Mouse (Mus musculus): ENCODE results near the gene Pnldc1.
"Not testable (repeated sequence)": the region's sequence is repeated elsewhere in the genome, so short reads cannot be mapped to it uniquely, and the experiment has no call there.

The Pnldc1 gene

GRCm38 (mm10) chr17:12910391-12910790 is 361 bp upstream of the Pnldc1 start:
- DNase-seq (ENCODE audit: extremely low read depth, low read depth) = no peak

DNA sequence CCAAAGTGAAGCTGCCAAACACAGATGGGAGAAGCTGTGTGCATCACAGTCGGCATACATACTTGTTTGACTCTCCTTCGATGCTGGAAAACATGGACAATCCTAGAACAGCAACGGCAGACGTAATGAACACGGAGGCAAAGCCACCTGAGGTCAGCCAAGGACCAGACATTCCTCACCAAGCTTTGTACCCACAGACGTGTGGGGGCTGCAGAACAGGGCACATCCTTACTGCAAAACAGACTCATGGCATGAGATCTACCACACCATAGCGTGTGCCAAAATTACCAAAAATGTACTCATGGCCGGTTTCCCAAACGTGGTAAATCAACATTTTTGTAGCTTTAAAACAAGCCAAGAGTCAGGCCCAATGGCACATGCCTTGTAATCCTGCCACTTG is 3.6 kb downstream of the Pnldc1 start:
- DNase-seq (ENCODE audit: extremely low read depth, low read depth) = no peak

DNA sequence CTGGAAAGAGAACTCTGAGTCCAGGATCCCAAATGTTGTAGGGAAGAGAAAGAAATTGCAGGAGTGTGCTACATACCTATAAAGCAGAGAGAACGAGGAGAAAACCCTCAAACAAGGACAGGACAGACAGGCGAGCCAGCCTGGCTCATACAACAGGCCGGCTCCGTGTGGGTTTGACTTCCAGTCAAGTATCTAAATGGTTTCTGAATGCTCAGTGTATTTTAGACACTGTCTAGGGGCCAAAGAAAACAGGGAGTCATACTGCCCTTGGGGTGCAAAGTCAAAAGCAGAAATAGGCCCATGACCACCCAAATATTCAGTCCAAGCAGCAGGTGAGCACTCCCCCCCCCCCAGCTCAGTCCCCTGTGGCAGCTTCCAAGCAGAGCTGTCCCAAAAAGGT is 4.2 kb downstream of the Pnldc1 start:
- no peak for DNase-seq (ENCODE audit: extremely low read depth, low read depth)

DNA sequence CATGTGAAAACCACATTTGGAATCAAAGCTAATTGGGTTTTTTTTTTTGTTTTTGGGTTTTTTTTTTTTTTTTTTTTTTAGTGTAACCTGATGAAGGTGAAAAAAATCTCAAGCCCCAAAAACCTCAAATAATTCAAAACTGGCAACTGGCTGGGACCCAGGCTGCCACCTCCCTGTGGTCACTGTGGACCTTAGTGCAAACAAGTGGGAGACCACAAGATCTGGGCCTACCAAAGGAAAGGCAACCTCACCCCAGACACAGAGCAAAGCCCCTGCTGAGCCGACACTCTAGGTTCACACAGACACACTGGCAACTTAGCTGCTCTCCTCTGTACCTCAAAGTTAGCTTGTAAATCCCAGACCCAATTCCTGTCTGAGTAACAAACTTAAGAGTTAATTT is 5.7 kb downstream of the Pnldc1 start:
- no peak for DNase-seq (ENCODE audit: extremely low read depth, low read depth)

DNA sequence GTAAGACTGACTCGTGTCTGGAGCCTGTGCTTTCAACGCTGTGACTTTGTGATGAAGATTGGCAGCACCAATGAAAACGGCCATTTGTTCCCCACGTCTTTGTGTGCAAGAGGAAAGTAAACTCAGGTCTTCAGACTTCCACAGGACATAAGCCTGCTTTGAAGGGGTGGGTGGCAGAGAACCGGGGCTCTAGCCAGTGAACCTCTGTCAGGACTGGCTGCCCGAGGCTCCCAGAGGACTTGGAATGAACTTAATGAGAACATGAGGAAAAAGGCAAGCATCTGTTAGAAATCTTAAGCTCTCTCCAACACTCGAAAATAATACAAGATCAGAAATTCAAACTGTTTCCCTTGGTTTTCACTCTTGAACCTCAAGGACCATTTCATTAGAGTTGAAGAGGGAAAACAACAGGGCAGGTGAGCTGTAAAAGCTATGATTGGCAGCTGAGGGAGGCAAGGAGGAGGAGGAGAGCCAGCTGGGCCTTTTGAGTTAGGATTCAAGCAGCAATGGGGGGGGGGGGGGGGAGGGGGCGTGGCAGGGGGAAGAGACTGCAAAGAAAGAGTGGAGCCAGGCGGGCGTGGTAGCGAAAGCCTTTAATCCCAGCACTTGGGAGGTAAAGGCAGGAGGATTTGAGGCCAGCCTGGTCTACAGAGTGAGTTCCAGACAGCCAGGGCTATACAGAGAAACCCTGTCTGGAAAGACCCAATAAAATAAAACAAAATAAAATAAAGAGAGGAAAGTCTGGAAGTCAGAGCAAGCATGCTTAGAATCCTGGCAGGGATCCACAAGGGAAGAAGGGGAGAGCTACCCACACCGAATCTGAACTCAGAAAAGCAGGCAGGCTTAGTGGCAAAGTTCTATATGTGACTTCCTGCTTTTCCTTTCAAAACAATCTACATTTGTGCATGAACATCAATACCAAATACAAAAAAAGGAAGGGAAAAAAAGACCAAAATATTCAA is 6.4 kb downstream of the Pnldc1 start:
- no peak for DNase-seq (ENCODE audit: extremely low read depth, low read depth)

GRCm38 (mm10) chr17:12902291-12902690 is 7.7 kb downstream of the Pnldc1 start:
- DNase-seq (ENCODE audit: extremely low read depth, low read depth) = no peak

DNA sequence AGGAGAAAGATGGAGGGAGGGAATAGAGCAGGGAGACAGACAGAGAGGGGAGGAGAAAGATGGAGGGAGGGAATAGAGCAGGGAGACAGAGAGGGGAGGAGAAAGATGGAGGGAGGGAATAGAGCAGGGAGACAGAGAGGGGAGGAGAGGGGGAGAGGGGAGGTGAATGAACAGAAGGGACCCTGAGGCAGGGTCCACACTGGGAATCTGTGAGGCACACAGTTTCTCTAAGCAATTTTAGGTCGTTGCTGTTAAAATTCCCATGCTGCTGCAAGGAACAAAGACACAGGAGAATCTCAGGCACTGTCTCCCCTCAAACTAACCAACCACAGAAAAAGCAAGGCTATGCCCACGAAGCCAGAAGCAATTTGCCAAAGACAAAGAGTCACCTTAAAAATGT is 11.4 kb downstream of the Pnldc1 start:
- DNase-seq (ENCODE audit: extremely low read depth, low read depth) = not testable (repeated sequence)

DNA sequence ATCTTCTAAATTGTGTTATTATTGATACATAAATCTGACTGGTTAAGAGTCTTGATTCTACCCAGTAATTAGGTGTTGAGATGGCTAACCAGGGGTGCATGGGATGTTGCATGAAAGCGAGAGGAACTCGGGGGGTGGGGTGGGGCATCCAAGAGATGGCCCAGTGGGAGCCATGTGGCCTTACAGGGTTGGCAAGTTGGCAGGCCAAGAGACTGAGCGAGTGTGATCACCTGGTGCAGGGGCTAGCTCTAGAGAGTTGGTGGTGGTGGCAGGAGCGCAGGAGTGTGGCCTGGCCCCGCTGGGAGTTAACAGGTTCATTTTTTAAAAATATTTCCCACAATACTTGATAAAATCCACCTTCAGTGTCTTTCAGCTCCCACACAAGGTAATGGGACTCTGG is 12.4 kb downstream of the Pnldc1 start:
- no peak for DNase-seq (ENCODE audit: extremely low read depth, low read depth)

GRCm38 (mm10) chr17:12892033-12892432 is 18.0 kb downstream of the Pnldc1 start:
- DNase-seq (ENCODE audit: extremely low read depth, low read depth) = no peak

GRCm38 (mm10) chr17:12891054-12891453 is 19.0 kb downstream of the Pnldc1 start:
- DNase-seq (ENCODE audit: extremely low read depth, low read depth) = no peak

DNA sequence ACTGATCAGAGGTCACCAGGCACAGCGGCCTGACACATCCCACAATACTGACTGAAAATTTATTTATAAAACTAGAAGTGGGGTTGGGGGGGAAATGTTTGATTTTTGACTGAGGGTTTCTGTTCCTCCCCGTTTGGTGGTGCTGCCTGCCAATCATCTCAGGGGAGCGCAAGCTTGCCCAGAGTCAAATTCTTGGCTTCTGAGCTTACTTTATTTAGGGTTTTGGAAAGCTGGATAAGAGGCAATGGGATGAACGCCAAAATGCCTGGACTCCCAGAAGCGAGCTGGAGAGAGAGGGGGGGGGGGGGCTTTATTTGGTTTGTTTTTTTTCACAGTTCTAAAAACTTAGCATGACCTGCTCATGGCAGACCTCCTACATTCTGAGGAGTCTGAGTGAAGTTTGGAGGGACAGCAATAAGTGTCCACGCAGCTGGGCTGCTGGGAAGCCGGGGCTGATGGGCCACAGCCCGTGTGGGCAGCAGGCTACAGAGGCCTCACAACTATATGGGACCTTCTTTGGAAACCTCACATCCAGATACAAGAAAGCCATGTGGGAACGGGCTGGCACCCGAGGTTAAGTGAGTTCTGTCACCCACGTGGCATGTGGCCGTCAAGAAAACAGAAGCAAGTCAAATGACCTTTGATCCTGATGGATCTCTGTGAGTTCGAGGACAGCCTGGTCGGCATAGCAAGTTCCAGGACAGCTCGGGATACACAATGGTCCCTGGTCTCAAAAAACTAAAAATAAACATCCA is 22.8 kb downstream of the Pnldc1 start:
- DNase-seq (ENCODE audit: extremely low read depth, low read depth) = no peak

- DNase-seq (ENCODE audit: extremely low read depth, low read depth) = no peak
Measured at GRCm38 (mm10) chr17:12886620-12887019, 23.4 kb downstream of the Pnldc1 start.

DNA sequence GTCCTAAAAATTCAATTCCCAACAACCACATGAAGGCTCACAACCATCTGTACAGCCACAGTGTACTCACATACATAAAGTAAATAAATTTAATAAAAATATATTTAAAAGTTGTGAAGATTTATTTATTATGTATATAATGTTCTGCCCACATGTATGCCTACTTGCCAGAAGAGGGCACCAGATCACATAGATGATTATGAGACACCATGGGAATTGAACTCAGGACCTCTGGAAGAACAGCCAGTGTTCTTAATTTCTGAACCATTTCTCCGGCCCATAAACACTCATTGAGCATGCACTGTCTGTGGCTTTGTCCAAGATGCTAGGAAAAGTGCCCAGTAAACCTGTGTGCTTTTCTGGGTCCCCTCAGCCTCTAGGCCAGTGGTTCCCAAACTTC is 28.8 kb downstream of the Pnldc1 start:
- no peak for DNase-seq (ENCODE audit: extremely low read depth, low read depth)

- peak; percentile 64 for DNase-seq (ENCODE audit: extremely low read depth, low read depth)
Measured at GRCm38 (mm10) chr17:12880178-12880577, 29.9 kb downstream of the Pnldc1 start.

DNA sequence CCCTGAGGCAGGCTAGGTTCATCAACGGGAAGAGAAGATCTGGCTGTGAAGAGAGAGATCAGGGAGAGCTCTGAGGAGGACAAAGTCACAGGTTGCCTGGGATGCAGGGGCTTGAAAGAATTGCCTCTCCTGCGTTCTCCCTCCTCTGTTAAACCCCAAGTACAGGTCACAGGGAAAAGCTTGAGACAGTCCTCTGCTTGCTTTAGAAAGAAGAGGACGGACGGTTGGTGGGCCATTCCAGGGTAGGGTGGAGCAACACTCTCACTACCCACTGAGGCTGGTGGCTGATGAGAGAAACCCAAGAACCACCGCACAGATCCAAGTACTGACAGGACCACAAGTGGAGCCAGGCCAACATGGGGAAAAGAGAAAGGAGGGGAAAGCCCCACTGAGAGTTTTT is 34.3 kb downstream of the Pnldc1 start, which contains the start of gene Mrgprh:
Mrgprh (plus strand) TSS at position 301 of the 400 bp plus-strand sequence.
- no peak for DNase-seq (ENCODE audit: extremely low read depth, low read depth)

DNA sequence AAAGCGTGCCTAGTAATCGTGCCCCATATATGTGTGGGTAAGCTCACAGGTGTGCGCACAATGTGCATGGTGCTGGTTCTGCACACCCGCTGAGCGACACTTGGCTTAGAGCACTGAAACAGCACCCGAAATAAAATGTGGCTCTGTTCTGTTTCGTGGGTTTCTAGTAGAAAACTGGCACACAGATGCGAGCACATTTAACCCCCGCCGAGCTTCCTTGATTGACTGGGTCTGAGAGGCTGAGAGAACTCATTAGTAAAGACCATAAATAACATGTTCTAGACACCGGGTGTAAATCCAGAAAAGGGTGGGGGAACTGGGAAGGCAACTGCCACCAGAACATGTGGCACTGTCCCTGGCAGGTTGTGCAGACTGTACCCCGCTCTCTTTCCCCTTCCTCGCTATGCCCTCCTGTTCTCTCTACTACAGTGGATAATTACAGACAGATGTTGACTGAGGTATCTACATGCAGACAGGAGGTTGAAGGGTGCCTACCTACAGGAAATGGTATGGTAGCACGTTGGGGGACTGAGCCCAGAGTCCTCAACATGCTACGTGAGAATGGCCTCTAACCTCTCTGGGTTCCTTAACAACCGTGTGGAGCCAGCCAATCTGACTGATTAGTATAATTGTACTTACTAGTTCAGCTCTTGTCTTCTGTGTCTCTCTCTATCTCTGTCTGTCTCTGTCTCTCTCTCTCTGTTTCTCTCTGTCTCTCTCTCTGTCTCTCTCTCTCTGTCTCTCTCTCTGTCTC is 37.6 kb downstream of the Pnldc1 start:
- no peak for DNase-seq (ENCODE audit: extremely low read depth, low read depth)

DNA sequence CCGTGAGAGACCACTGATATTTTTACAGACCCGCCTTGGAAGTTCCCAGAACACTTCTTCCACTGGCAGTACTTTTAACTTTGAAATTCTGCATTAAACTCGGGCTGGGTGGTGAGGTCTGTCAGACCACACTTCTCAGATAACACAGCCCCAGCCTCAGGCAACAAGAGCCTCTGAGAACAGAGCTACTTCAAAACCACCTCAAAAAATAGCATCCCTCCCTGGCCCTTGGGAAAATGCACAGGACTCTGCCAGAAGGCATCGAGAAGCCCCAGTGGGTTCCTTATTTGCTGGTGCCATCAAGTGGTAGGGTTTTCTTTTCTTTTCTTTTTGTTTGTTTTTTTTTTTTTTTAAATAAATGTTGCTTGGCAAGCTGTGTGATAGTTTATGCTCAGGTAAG is 41.4 kb downstream of the Pnldc1 start:
- no peak for DNase-seq (ENCODE audit: extremely low read depth, low read depth)

DNA sequence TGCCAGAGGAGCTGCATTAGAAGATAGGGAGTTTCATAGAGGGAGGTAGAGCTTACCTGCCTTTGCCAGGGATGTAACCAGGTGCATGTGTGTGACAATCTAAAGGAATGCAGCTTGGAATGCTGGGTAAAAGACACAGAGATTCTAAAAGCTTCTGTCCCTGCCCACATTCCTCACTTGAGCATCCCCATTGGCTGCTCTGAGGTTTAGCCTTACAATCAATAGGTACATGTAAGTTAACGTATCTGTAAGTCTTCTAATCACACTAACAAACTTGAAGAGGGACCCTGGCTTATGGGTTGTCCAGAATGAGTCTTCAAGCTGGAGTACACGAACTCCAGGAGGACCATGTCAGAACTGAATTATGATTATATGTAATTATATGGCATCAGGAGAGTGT is 42.0 kb downstream of the Pnldc1 start, which contains the start of gene Mas1:
Mas1 (minus strand) TSS at position 101 of the 400 bp plus-strand sequence.
- DNase-seq (ENCODE audit: extremely low read depth, low read depth) = no peak

GRCm38 (mm10) chr17:12866853-12867252 is 43.2 kb downstream of the Pnldc1 start:
- no peak for DNase-seq (ENCODE audit: extremely low read depth, low read depth)

GRCm38 (mm10) chr17:12865407-12865806 is 44.6 kb downstream of the Pnldc1 start:
- DNase-seq (ENCODE audit: extremely low read depth, low read depth) = peak; percentile 17

DNA sequence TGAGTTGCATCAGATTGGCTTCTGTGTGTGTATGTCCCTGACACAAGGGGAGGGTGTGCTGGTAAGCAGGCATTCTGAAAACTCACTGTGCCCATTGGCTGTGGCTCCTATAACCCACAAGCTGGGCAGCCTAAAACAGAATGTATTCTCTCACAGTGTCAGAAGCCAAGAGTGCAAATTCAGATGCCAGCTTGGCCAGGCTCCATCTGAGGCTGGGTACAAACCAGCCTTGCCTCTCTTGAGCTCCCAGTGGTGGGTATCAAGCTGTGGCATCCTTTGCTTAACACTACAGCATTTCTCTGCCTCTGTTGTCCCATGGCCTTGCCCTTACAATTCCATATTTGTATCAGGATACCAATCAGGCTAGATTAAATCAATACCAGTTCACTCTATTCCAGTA is 45.9 kb downstream of the Pnldc1 start:
- DNase-seq (ENCODE audit: extremely low read depth, low read depth) = no peak
